In the genomic region with DNA sequence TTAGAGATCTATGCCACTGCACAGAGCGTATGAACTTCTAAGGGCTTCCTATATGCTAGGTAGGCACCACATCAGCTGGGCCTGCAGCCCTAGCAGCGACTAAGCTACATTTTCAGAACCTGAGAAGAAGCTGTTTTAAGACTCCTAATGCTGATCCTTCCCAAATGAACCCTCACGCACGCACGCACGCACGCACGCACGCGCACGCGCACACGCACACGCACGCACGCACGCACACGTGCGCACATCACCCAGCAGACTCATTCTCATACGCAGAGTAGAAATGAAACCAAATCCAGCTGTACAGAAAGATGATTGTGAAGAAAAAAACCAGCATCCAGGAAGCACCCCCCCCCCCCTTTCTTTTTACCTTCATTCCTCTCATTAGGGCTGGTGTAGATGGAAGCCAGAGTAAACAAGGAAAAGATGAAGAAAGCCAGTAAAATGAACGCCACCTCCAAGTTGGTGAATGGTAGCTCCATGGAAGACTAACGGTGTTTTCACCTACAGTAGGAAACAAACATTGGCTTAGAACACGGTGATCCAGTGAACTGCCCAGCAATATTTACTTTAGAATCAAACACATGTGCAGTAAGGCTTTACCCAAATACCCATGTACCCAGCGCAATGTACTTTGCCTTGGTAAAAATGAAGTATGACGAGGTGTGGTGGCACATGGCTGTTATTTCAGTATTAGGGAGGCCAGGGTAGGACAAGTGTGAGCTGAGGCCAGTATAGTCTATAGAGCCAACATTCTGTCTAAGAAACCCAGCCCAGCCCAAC, we compare ENCODE assay signal across 27 mouse cellular contexts. TPM values are rescaled to one million over a fixed set of nuclear protein-coding genes. Genes with fewer than 3 reads are reported as not detected.
DNase-seq lines count a peak whose midpoint lies in the region; ATAC-seq and TF ChIP-seq lines count a peak whose summit lies in the region.
"Had no signal": no experiment of that assay in that cellular context is flagged by ENCODE, and none has a peak within 500 bp of the region (broad histone marks: within the 10 kb centered on the region; RNA-seq: fewer than 3 reads in every experiment).

No protein-coding gene starts in this region.

- no peak for DNase-seq in liver, postnatal 0 days
- peak; percentile 32 for DNase-seq in ES-CJ7 (ENCODE audit: low read depth, low spot score)
- peak; percentile 51 for DNase-seq in R1 (ENCODE audit: low read depth, low spot score)
- DNase-seq in stomach, postnatal 0 days (ENCODE audit: low spot score) = no peak
- DNase-seq in spleen, postnatal 10 days (ENCODE audit: low spot score in 2 of 2) = no peak
- DNase-seq: adrenal gland, adult 8-10 months; adrenal gland, postnatal 14 days; adrenal gland, postnatal 36 days; cerebellum, adult 11-12 months; cerebellum, adult 2 months; cerebellum, adult 9-10 months; cerebellum, postnatal 10 days; cerebellum, postnatal 25 days; forebrain, postnatal 0 days had no signal

- H3K4me3 ChIP-seq in liver, postnatal 0 days (ENCODE audit: low read depth, low read length) = no peak overlapping the region
- no peak overlapping the region for H3K4me3 ChIP-seq in liver, embryonic 12.5 days
- no peak overlapping the region for H3K4me3 ChIP-seq in stomach, postnatal 0 days (ENCODE audit: low read depth, low read length)
- H3K4me3 ChIP-seq in intestine, embryonic 16.5 days (ENCODE audit: low read length) = no peak overlapping the region
- H3K4me3 ChIP-seq: embryonic facial prominence, embryonic 10.5 days; embryonic facial prominence, embryonic 12.5 days; forebrain, embryonic 13.5 days; forebrain, embryonic 15.5 days had no signal

- H3K4me2 ChIP-seq in liver, postnatal 0 days (ENCODE audit: low read depth, low read length) = 0 out of 2 replicates have a peak overlapping the region, but pooled peaks have one; percentile 27
- no peak overlapping the region for H3K4me2 ChIP-seq in liver, embryonic 12.5 days
- no peak overlapping the region for H3K4me2 ChIP-seq in stomach, postnatal 0 days (replicated peaks; ENCODE audit: low read depth)
- no peak overlapping the region for H3K4me2 ChIP-seq in intestine, embryonic 16.5 days (ENCODE audit: low read depth, low read length)
- H3K4me2 ChIP-seq: embryonic facial prominence, embryonic 12.5 days; forebrain, embryonic 13.5 days; forebrain, embryonic 15.5 days had no signal

- H3K36me3 ChIP-seq in liver, postnatal 0 days (replicated peaks; ENCODE audit: insufficient read depth, low read length) = no peaks in the 10 kb centered on the region
- no peaks in the 10 kb centered on the region for H3K36me3 ChIP-seq in liver, embryonic 12.5 days
- no peaks in the 10 kb centered on the region for H3K36me3 ChIP-seq in stomach, postnatal 0 days (ENCODE audit: control insufficient read depth, insufficient read depth, low read length)
- H3K36me3 ChIP-seq in intestine, embryonic 16.5 days (ENCODE audit: control insufficient read depth, insufficient read depth, low read length) = no peaks in the 10 kb centered on the region
- H3K36me3 ChIP-seq: embryonic facial prominence, embryonic 10.5 days; embryonic facial prominence, embryonic 12.5 days; forebrain, embryonic 15.5 days; G1E had no signal

- H3K9me3 ChIP-seq in liver, postnatal 0 days (ENCODE audit: low read length) = no peaks in the 10 kb centered on the region
- H3K9me3 ChIP-seq in liver, embryonic 12.5 days (replicated peaks) = no peaks in the 10 kb centered on the region
- no peaks in the 10 kb centered on the region for H3K9me3 ChIP-seq in stomach, postnatal 0 days (ENCODE audit: control insufficient read depth, low read length)
- H3K9me3 ChIP-seq in intestine, embryonic 16.5 days (ENCODE audit: control insufficient read depth, low read length) = no peaks in the 10 kb centered on the region
- H3K9me3 ChIP-seq: embryonic facial prominence, embryonic 10.5 days; embryonic facial prominence, embryonic 12.5 days; forebrain, embryonic 13.5 days; forebrain, embryonic 15.5 days; G1E had no signal

- H3K9ac ChIP-seq in liver, postnatal 0 days (replicated peaks) = no peak overlapping the region
- H3K9ac ChIP-seq in liver, embryonic 12.5 days = no peak overlapping the region
- no peak overlapping the region for H3K9ac ChIP-seq in stomach, postnatal 0 days (ENCODE audit: low read length)
- no peak overlapping the region for H3K9ac ChIP-seq in intestine, embryonic 16.5 days (ENCODE audit: low read depth, low read length)
- H3K9ac ChIP-seq: embryonic facial prominence, embryonic 12.5 days; forebrain, embryonic 13.5 days; forebrain, embryonic 15.5 days; forebrain, postnatal 0 days had no signal

- H3K4me1 ChIP-seq in liver, postnatal 0 days (ENCODE audit: insufficient read depth) = no peaks in the 10 kb centered on the region
- no peaks in the 10 kb centered on the region for H3K4me1 ChIP-seq in liver, embryonic 12.5 days
- H3K4me1 ChIP-seq in stomach, postnatal 0 days (replicated peaks; ENCODE audit: control insufficient read depth, insufficient read depth) = no peaks in the 10 kb centered on the region
- H3K4me1 ChIP-seq in intestine, embryonic 16.5 days (ENCODE audit: control insufficient read depth, insufficient read depth, low read length) = no peaks in the 10 kb centered on the region; the same call in 1 of the 2 replicates
- H3K4me1 ChIP-seq: embryonic facial prominence, embryonic 10.5 days; embryonic facial prominence, embryonic 12.5 days; forebrain, embryonic 13.5 days; forebrain, embryonic 15.5 days had no signal

- WGBS in liver, postnatal 0 days (ENCODE audit: insufficient replicate concordance) = 88% methylated on average over 25 of the region's 25 CpGs
- 87% methylated on average over 25 of the region's 25 CpGs for WGBS in liver, embryonic 12.5 days (ENCODE audit: insufficient replicate concordance)
- WGBS in stomach, postnatal 0 days = 87% methylated on average over 25 of the region's 25 CpGs
- WGBS in intestine, embryonic 16.5 days = 91% methylated on average over 25 of the region's 25 CpGs

- peak; percentile 40; the same call in 1 of the 2 replicates for TF ChIP-seq EP300 in liver, postnatal 0 days (IDR thresholded peaks at IDR 0.05; ENCODE audit: low read depth)
- no peak for TF ChIP-seq EP300 in stomach, postnatal 0 days (optimal IDR thresholded peaks at IDR 0.05)

- no peak overlapping the region for H3K27ac ChIP-seq in liver, postnatal 0 days (ENCODE audit: low read depth)
- H3K27ac ChIP-seq in liver, embryonic 12.5 days = no peak overlapping the region
- no peak overlapping the region for H3K27ac ChIP-seq in stomach, postnatal 0 days (replicated peaks)
- no peak overlapping the region for H3K27ac ChIP-seq in intestine, embryonic 16.5 days (ENCODE audit: low read length)
- H3K27ac ChIP-seq: embryonic facial prominence, embryonic 10.5 days; embryonic facial prominence, embryonic 12.5 days; forebrain, embryonic 13.5 days; forebrain, embryonic 15.5 days had no signal

- no peak for TF ChIP-seq CTCF in liver, postnatal 0 days (IDR thresholded peaks at IDR 0.05; ENCODE audit: low read depth)
- TF ChIP-seq CTCF in stomach, postnatal 0 days (IDR thresholded peaks at IDR 0.05; ENCODE audit: low read depth) = no peak

- no peaks in the 10 kb centered on the region for H3K27me3 ChIP-seq in liver, postnatal 0 days (ENCODE audit: insufficient read depth, low read length)
- no peaks in the 10 kb centered on the region for H3K27me3 ChIP-seq in liver, embryonic 12.5 days (replicated peaks)
- H3K27me3 ChIP-seq in stomach, postnatal 0 days (ENCODE audit: control insufficient read depth, insufficient read depth, low read length) = no peaks in the 10 kb centered on the region
- H3K27me3 ChIP-seq in intestine, embryonic 16.5 days (replicated peaks; ENCODE audit: control insufficient read depth, insufficient read depth, low read length) = no peaks in the 10 kb centered on the region
- H3K27me3 ChIP-seq: embryonic facial prominence, embryonic 12.5 days; forebrain, embryonic 13.5 days; forebrain, embryonic 15.5 days; Patski had no signal

- peak; percentile 92 for ATAC-seq in liver, postnatal 0 days
- no peak for ATAC-seq in liver, embryonic 12.5 days
- 0 out of 2 replicates have a peak, but pooled peaks have one; percentile 51 for ATAC-seq in stomach, postnatal 0 days (ENCODE audit: low FRiP score, low TSS enrichment)
- no peak for ATAC-seq in intestine, embryonic 16.5 days
- ATAC-seq: activated CD4-positive, CD25-positive, alpha-beta regulatory T cell, adult 4 months; forebrain, embryonic 13.5 days; forebrain, embryonic 15.5 days; forebrain, postnatal 0 days; Patski had no signal

RNA-seq across cellular contexts. Expression of gene BC030870, which starts 21.2 kb away (rescaled TPM):
- polyA plus RNA-seq in liver, postnatal 0 days (2015; fragmentation: Nextera tagmentation; extraction: Ambion mirVana) = 0.20 and 0.27 TPM in 2 replicates
- not detected in 2 replicates for polyA plus RNA-seq in liver, embryonic 12.5 days (2016; fragmentation: Nextera tagmentation; extraction: Ambion mirVana)
- 15.0 and 17.6 TPM in 2 replicates for polyA plus RNA-seq in stomach, postnatal 0 days (2015; fragmentation: Nextera tagmentation; extraction: Ambion mirVana)
- 45.3 and 45.8 TPM in 2 replicates for polyA plus RNA-seq in intestine, embryonic 16.5 days (2015; fragmentation: Nextera tagmentation; extraction: Ambion mirVana)
- polyA plus RNA-seq: C2C12; cerebellum, adult 2 months; cortical plate, adult 2 months; embryonic facial prominence, embryonic 10.5 days; forebrain, embryonic 11.5 days; forebrain, embryonic 13.5 days; forebrain, embryonic 15.5 days; forebrain, postnatal 0 days; G1E; Patski had no signal

RNA-seq across cellular contexts. Expression of gene Gm10663, which starts 33.3 kb away (rescaled TPM):
- not detected in 2 replicates for polyA plus RNA-seq in liver, postnatal 0 days (2015; fragmentation: Nextera tagmentation; extraction: Ambion mirVana)
- polyA plus RNA-seq in liver, embryonic 12.5 days (2016; fragmentation: Nextera tagmentation; extraction: Ambion mirVana) = not detected in 2 replicates
- not detected in 2 replicates for polyA plus RNA-seq in stomach, postnatal 0 days (2015; fragmentation: Nextera tagmentation; extraction: Ambion mirVana)
- not detected in 2 replicates for polyA plus RNA-seq in intestine, embryonic 16.5 days (2015; fragmentation: Nextera tagmentation; extraction: Ambion mirVana)
- polyA plus RNA-seq: activated CD4-positive, CD25-positive, alpha-beta regulatory T cell, adult 4 months; C2C12; cerebellum, adult 2 months; cortical plate, adult 2 months; embryonic facial prominence, embryonic 10.5 days; embryonic facial prominence, embryonic 12.5 days; embryonic facial prominence, embryonic 14.5 days; forebrain, embryonic 11.5 days; forebrain, embryonic 13.5 days; forebrain, embryonic 15.5 days; forebrain, postnatal 0 days; G1E; Patski had no signal

Comparison
In these comparisons a context has a peak if more than half of its experiments do, and no peak if none do; other contexts are left out.
1. ATAC-seq: peak in liver, postnatal 0 days (single experiment) and stomach, postnatal 0 days (single experiment); none in liver, embryonic 12.5 days (single experiment) and intestine, embryonic 16.5 days (single experiment).
2. DNase-seq: peak in ES-CJ7 (single experiment) and R1 (single experiment); none in liver, postnatal 0 days (single experiment), stomach, postnatal 0 days (single experiment) and spleen, postnatal 10 days (0 of 2).
3. RNA of gene BC030870, which starts 21.2 kb away (polyA plus RNA-seq): 45.3 to 45.8 TPM in intestine, embryonic 16.5 days and 15.0 to 17.6 TPM in stomach, postnatal 0 days; 0.20 to 0.27 TPM in liver, postnatal 0 days and not detected in liver, embryonic 12.5 days; every median in the first group is over 10 times any median in the second.